Comparison of ENCODE assay signal across 23 mouse cellular contexts in genomic region chr15:36427334-36427733, GRCm38 (mm10).
DNase-seq lines count a peak whose midpoint lies in the region; ATAC-seq and TF ChIP-seq lines count a peak whose summit lies in the region.
"Had no signal": no experiment of that assay in that cellular context is flagged by ENCODE, and none has a peak within 500 bp of the region (broad histone marks: within the 10 kb centered on the region; RNA-seq: fewer than 3 reads in every experiment).

No protein-coding gene starts in this region.

- no peak for TF ChIP-seq CTCF in forebrain, postnatal 0 days (IDR thresholded peaks at IDR 0.05; ENCODE audit: low read depth)
- TF ChIP-seq CTCF in lung, postnatal 0 days (IDR thresholded peaks at IDR 0.05): no peak

- no peak for ATAC-seq in forebrain, embryonic 13.5 days
- no peak for ATAC-seq in forebrain, postnatal 0 days
- no peak for ATAC-seq in kidney, embryonic 15.5 days (replicated peaks; ENCODE audit: low FRiP score)
- peak; percentile 34; the same call in 1 of the 2 replicates for ATAC-seq in lung, postnatal 0 days
- ATAC-seq: forebrain, embryonic 16.5 days; intestine, embryonic 15.5 days had no signal

- H3K27me3 ChIP-seq in forebrain, embryonic 13.5 days: no peaks in the 10 kb centered on the region
- no peaks in the 10 kb centered on the region for H3K27me3 ChIP-seq in forebrain, postnatal 0 days (ENCODE audit: insufficient read depth, low read length)
- H3K27me3 ChIP-seq in kidney, embryonic 15.5 days: no peaks in the 10 kb centered on the region
- H3K27me3 ChIP-seq in lung, postnatal 0 days (replicated peaks; ENCODE audit: insufficient read depth, low read length): no peaks in the 10 kb centered on the region
- H3K27me3 ChIP-seq: hindbrain, embryonic 15.5 days; intestine, embryonic 15.5 days; limb, embryonic 13.5 days; neural tube, embryonic 15.5 days had no signal

- no peak for DNase-seq in forebrain, postnatal 0 days
- no peak for DNase-seq in kidney, postnatal 14 days
- peak; percentile 61 for DNase-seq in lung, postnatal 0 days (ENCODE audit: low spot score)
- DNase-seq in lung, postnatal 36 days: no peak
- DNase-seq in thymus, postnatal 14 days: peak; percentile 9
- no peak for DNase-seq in thymus, postnatal 4 days
- DNase-seq: adrenal gland, adult 8-10 months; cerebellum, adult 8-10 months; cerebellum, postnatal 25 days; heart, postnatal 4 days; kidney, adult 9 months; kidney, postnatal 25 days; right cerebral cortex, postnatal 14 days had no signal

- H3K9me3 ChIP-seq in forebrain, embryonic 13.5 days (replicated peaks): no peaks in the 10 kb centered on the region
- H3K9me3 ChIP-seq in forebrain, postnatal 0 days (ENCODE audit: low read length): no peaks in the 10 kb centered on the region
- H3K9me3 ChIP-seq in kidney, embryonic 15.5 days (replicated peaks): no peaks in the 10 kb centered on the region
- H3K9me3 ChIP-seq in lung, postnatal 0 days (ENCODE audit: low read length): no peaks in the 10 kb centered on the region
- H3K9me3 ChIP-seq: G1E; hindbrain, embryonic 15.5 days; intestine, embryonic 15.5 days; limb, embryonic 13.5 days; neural tube, embryonic 15.5 days had no signal

- no peak overlapping the region for H3K9ac ChIP-seq in forebrain, embryonic 13.5 days
- no peak overlapping the region for H3K9ac ChIP-seq in forebrain, postnatal 0 days
- no peak overlapping the region for H3K9ac ChIP-seq in kidney, embryonic 15.5 days
- H3K9ac ChIP-seq in lung, postnatal 0 days (replicated peaks; ENCODE audit: low read depth): no peak overlapping the region
- H3K9ac ChIP-seq: hindbrain, embryonic 15.5 days; intestine, embryonic 15.5 days; limb, embryonic 13.5 days; neural tube, embryonic 15.5 days had no signal

- H3K4me1 ChIP-seq in forebrain, embryonic 13.5 days: peaks cover 8% of the 10 kb centered on the region
- H3K4me1 ChIP-seq in forebrain, postnatal 0 days (ENCODE audit: insufficient read depth): no peaks in the 10 kb centered on the region
- H3K4me1 ChIP-seq in kidney, embryonic 15.5 days: peaks cover 12% of the 10 kb centered on the region; the same call in 1 of the 2 replicates
- peaks cover 15% of the 10 kb centered on the region; the same call in 1 of the 2 replicates for H3K4me1 ChIP-seq in lung, postnatal 0 days (ENCODE audit: insufficient read depth, low read depth, low read length)
- H3K4me1 ChIP-seq: hindbrain, embryonic 15.5 days; intestine, embryonic 15.5 days; neural tube, embryonic 15.5 days had no signal

- TF ChIP-seq EP300 in lung, postnatal 0 days (IDR thresholded peaks at IDR 0.05): no peak

- H3K36me3 ChIP-seq in forebrain, embryonic 13.5 days (ENCODE audit: poor library complexity, severe bottlenecking): no peaks in the 10 kb centered on the region
- no peaks in the 10 kb centered on the region for H3K36me3 ChIP-seq in forebrain, postnatal 0 days (ENCODE audit: insufficient read depth)
- no peaks in the 10 kb centered on the region for H3K36me3 ChIP-seq in kidney, embryonic 15.5 days
- H3K36me3 ChIP-seq in lung, postnatal 0 days (ENCODE audit: insufficient read depth, low read length): no peaks in the 10 kb centered on the region
- H3K36me3 ChIP-seq: G1E; hindbrain, embryonic 15.5 days; intestine, embryonic 15.5 days; limb, embryonic 13.5 days; neural tube, embryonic 15.5 days had no signal

- H3K4me2 ChIP-seq in forebrain, embryonic 13.5 days: no peak overlapping the region
- H3K4me2 ChIP-seq in forebrain, postnatal 0 days (ENCODE audit: low read depth): no peak overlapping the region
- no peak overlapping the region for H3K4me2 ChIP-seq in kidney, embryonic 15.5 days
- no peak overlapping the region for H3K4me2 ChIP-seq in lung, postnatal 0 days (replicated peaks; ENCODE audit: low read depth, low read length)
- H3K4me2 ChIP-seq: hindbrain, embryonic 15.5 days; intestine, embryonic 15.5 days; limb, embryonic 13.5 days; liver, embryonic 11.5 days; neural tube, embryonic 15.5 days had no signal

- WGBS in forebrain, embryonic 13.5 days: 50% methylated on average over 4 of the region's 4 CpGs
- 53% methylated on average over 4 of the region's 4 CpGs for WGBS in forebrain, postnatal 0 days
- WGBS in kidney, embryonic 15.5 days: 61% methylated on average over 4 of the region's 4 CpGs
- 32% methylated on average over 4 of the region's 4 CpGs for WGBS in lung, postnatal 0 days

- H3K27ac ChIP-seq in forebrain, embryonic 13.5 days: peak overlapping the region; percentile 12; the same call in 1 of the 2 replicates
- H3K27ac ChIP-seq in forebrain, postnatal 0 days (ENCODE audit: low read depth, low read length): no peak overlapping the region
- 0 out of 2 replicates have a peak overlapping the region, but pooled peaks have one; percentile 5 for H3K27ac ChIP-seq in kidney, embryonic 15.5 days
- no peak overlapping the region for H3K27ac ChIP-seq in lung, postnatal 0 days (ENCODE audit: low read length)
- H3K27ac ChIP-seq: hindbrain, embryonic 15.5 days; intestine, embryonic 15.5 days; limb, embryonic 13.5 days; macrophage; neural tube, embryonic 15.5 days had no signal

- no peak overlapping the region for H3K4me3 ChIP-seq in forebrain, embryonic 13.5 days
- no peak overlapping the region for H3K4me3 ChIP-seq in forebrain, postnatal 0 days (ENCODE audit: low read depth, low read length)
- H3K4me3 ChIP-seq in kidney, embryonic 15.5 days (replicated peaks): no peak overlapping the region
- H3K4me3 ChIP-seq in lung, postnatal 0 days (ENCODE audit: low read depth, low read length): no peak overlapping the region
- H3K4me3 ChIP-seq: hindbrain, embryonic 15.5 days; intestine, embryonic 15.5 days; limb, embryonic 13.5 days; neural tube, embryonic 15.5 days had no signal

Comparison
In these comparisons a context has a peak if more than half of its experiments do, and no peak if none do; other contexts are left out.
1. H3K27ac ChIP-seq: peak in forebrain, embryonic 13.5 days (single experiment) and kidney, embryonic 15.5 days (single experiment); none in forebrain, postnatal 0 days (single experiment) and lung, postnatal 0 days (single experiment).
2. DNase-seq: peak in lung, postnatal 0 days (single experiment) and thymus, postnatal 14 days (single experiment); none in forebrain, postnatal 0 days (single experiment), kidney, postnatal 14 days (single experiment), lung, postnatal 36 days (single experiment) and thymus, postnatal 4 days (single experiment).